Mouse (Mus musculus) brain, embryonic 14.5 days (tissue): ENCODE measurements around the gene Rpl23.

Experiments used
- CTCF ChIP-seq: fragments of 200-500 bp; IDR thresholded peaks from 2 replicates; pipeline ENCODE4 v1.5.1; 2012; ENCODE audit warnings: inconsistent platforms, mild to moderate bottlenecking, moderate library complexity, borderline replicate concordance; ENCODE audit not compliant: insufficient read depth, insufficient read length; ENCODE audit errors: extremely low read depth
- POLR2A ChIP-seq: fragments of 200-500 bp; IDR thresholded peaks from 2 replicates; pipeline ENCODE4 v1.6.1; 2012; ENCODE audit warnings: mild to moderate bottlenecking, inconsistent platforms, borderline replicate concordance; ENCODE audit not compliant: poor library complexity, insufficient read depth, insufficient read length, severe bottlenecking; ENCODE audit errors: extremely low read depth

DNA sequence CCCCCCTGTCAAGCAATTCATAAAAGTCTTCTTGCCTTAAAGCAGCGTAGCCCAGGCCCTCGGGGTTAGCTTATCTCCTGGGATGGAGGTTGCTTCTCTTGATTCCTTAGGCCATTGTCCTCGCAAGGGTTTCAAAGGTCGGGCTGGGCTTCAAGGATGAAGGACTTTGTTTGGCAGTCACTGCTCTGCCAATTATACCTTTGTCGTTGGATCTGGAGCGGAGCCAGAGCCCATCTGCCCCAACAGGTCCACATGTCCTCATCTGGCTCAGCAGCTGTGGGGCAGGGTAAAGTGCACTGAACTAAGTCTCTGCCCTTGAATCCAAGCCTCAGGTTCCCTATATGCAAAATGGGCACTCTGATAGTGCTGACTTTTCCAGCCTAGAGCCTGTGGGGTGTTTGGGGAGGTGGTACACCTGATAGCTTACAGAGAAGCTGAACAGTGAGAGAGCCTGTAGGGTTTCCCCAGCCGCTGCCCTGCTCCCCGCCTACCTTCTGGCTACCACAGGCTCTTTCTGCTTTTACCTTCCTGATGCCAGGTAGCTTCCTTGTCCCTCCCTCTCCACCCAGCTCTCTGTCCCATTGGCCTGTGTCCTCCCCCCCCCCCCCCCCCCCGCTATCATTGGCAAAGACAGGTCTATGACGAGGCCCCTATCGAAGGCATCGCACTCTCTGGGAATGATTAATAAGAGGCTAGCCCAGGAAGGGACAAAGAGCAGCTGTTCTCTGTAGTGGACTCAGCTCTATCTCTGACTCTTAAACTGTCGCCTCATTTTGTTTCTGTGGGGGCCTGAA is 29.5 kb upstream of the Rpl23 start:
- TF ChIP-seq CTCF (no peak), POLR2A (no peak)
